In the genomic region with DNA sequence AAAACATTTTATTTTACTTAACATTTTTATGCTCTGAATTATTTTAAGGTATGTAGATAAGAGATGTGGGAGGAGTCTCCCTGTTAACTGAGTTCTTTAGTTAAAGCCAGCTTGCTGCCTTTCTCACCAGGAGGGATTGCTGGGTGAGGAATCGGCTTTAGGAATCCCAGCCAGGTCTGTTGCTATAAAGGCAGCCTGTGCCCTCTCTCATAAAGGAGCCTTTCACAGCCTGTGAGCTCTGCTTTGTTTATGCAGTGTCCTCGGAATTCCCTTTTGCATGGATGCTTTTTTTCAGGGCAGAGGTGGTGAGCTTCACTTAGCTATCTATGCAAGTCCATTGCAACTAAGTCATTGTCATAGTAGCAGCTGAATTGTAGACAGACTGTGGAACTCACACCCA, we compare ENCODE assay signal across 20 mouse cellular contexts.
A peak's percentile ranks its signal among the peaks of the same experiment; 100 is the strongest.
DNase-seq lines count a peak whose midpoint lies in the region; ATAC-seq and TF ChIP-seq lines count a peak whose summit lies in the region.
"Had no signal": no experiment of that assay in that cellular context is flagged by ENCODE, and none has a peak within 500 bp of the region (broad histone marks: within the 10 kb centered on the region; RNA-seq: fewer than 3 reads in every experiment).

No protein-coding gene starts in this region.

- no peaks in the 10 kb centered on the region for H3K36me3 ChIP-seq in hindbrain, embryonic 14.5 days (replicated peaks; ENCODE audit: control insufficient read depth, insufficient read depth)
- H3K36me3 ChIP-seq in hindbrain, embryonic 12.5 days = no peaks in the 10 kb centered on the region
- no peaks in the 10 kb centered on the region for H3K36me3 ChIP-seq in neural tube, embryonic 11.5 days (ENCODE audit: control insufficient read depth, insufficient read depth, low read length)
- no peaks in the 10 kb centered on the region for H3K36me3 ChIP-seq in neural tube, embryonic 15.5 days
- no peaks in the 10 kb centered on the region for H3K36me3 ChIP-seq in forebrain, embryonic 15.5 days
- H3K36me3 ChIP-seq in kidney, adult 2 months (ENCODE audit: control insufficient read depth, insufficient read depth, low read length) = no peaks in the 10 kb centered on the region
- H3K36me3 ChIP-seq: heart, embryonic 13.5 days; liver, embryonic 12.5 days had no signal

- TF ChIP-seq CTCF in kidney, adult 2 months (conservative IDR thresholded peaks at IDR 0.05; ENCODE audit: insufficient read depth, insufficient read length, low read depth, low read length) = no peak

- peak; percentile 28 for DNase-seq in hindbrain, embryonic 14.5 days (ENCODE audit: low spot score)
- peak; percentile 13 for DNase-seq in neural tube, embryonic 11.5 days (ENCODE audit: low spot score)
- no peak for DNase-seq in layer of hippocampus, postnatal 10 days (ENCODE audit: low spot score in 2 of 2)
- DNase-seq in kidney, adult 2 months = no peak
- DNase-seq: B cell, adult 2 months; gastrocnemius, postnatal 10 days; heart, adult 18-20 months; heart, postnatal 36 days; kidney, adult 8-10 months; kidney, postnatal 14 days; lung, adult 2 months; right cerebral cortex, postnatal 25 days; thymus, adult 2 months had no signal

- H3K9ac ChIP-seq in hindbrain, embryonic 14.5 days = no peak overlapping the region
- H3K9ac ChIP-seq in hindbrain, embryonic 12.5 days = no peak overlapping the region
- no peak overlapping the region for H3K9ac ChIP-seq in neural tube, embryonic 11.5 days (ENCODE audit: low read length)
- H3K9ac ChIP-seq in neural tube, embryonic 15.5 days (replicated peaks) = no peak overlapping the region
- no peak overlapping the region for H3K9ac ChIP-seq in forebrain, embryonic 15.5 days (replicated peaks)
- H3K9ac ChIP-seq: heart, embryonic 13.5 days; liver, embryonic 12.5 days had no signal

- no peak overlapping the region for H3K27ac ChIP-seq in hindbrain, embryonic 14.5 days
- no peak overlapping the region for H3K27ac ChIP-seq in hindbrain, embryonic 12.5 days
- no peak overlapping the region for H3K27ac ChIP-seq in neural tube, embryonic 11.5 days (ENCODE audit: low read depth, low read length)
- H3K27ac ChIP-seq in neural tube, embryonic 15.5 days (replicated peaks) = no peak overlapping the region
- H3K27ac ChIP-seq in forebrain, embryonic 15.5 days (replicated peaks) = no peak overlapping the region
- H3K27ac ChIP-seq in kidney, adult 2 months (ENCODE audit: insufficient read depth, low read depth, low read length) = no peak overlapping the region
- H3K27ac ChIP-seq: heart, embryonic 13.5 days; liver, embryonic 12.5 days had no signal

- no peak overlapping the region for H3K4me3 ChIP-seq in hindbrain, embryonic 14.5 days (replicated peaks; ENCODE audit: low read length)
- no peak overlapping the region for H3K4me3 ChIP-seq in hindbrain, embryonic 12.5 days
- no peak overlapping the region for H3K4me3 ChIP-seq in neural tube, embryonic 11.5 days (ENCODE audit: low read depth, low read length)
- H3K4me3 ChIP-seq in neural tube, embryonic 15.5 days (replicated peaks) = no peak overlapping the region
- H3K4me3 ChIP-seq in forebrain, embryonic 15.5 days = no peak overlapping the region
- no peak overlapping the region for H3K4me3 ChIP-seq in kidney, adult 2 months (ENCODE audit: insufficient read depth, low read depth, low read length)
- H3K4me3 ChIP-seq: heart, embryonic 13.5 days; liver, embryonic 12.5 days; megakaryocyte, embryonic 14.5 days had no signal

- WGBS in hindbrain, embryonic 14.5 days = 3% methylated on average over 2 of the region's 2 CpGs
- 6% methylated on average over 2 of the region's 2 CpGs for WGBS in hindbrain, embryonic 12.5 days
- 2% methylated on average over 2 of the region's 2 CpGs for WGBS in neural tube, embryonic 11.5 days
- 6% methylated on average over 2 of the region's 2 CpGs for WGBS in neural tube, embryonic 15.5 days
- 2% methylated on average over 2 of the region's 2 CpGs for WGBS in forebrain, embryonic 15.5 days
- 42% methylated on average over 2 of the region's 2 CpGs for WGBS in kidney, adult 2 months

- H3K27me3 ChIP-seq in hindbrain, embryonic 14.5 days (ENCODE audit: control insufficient read depth, insufficient read depth, low read length) = no peaks in the 10 kb centered on the region
- H3K27me3 ChIP-seq in hindbrain, embryonic 12.5 days = no peaks in the 10 kb centered on the region
- H3K27me3 ChIP-seq in neural tube, embryonic 11.5 days (ENCODE audit: control insufficient read depth, insufficient read depth, low read length) = no peaks in the 10 kb centered on the region
- no peaks in the 10 kb centered on the region for H3K27me3 ChIP-seq in neural tube, embryonic 15.5 days (replicated peaks)
- H3K27me3 ChIP-seq in forebrain, embryonic 15.5 days = no peaks in the 10 kb centered on the region
- H3K27me3 ChIP-seq in kidney, adult 2 months (replicated peaks; ENCODE audit: control insufficient read depth, insufficient read depth, low read length) = no peaks in the 10 kb centered on the region
- H3K27me3 ChIP-seq: heart, embryonic 13.5 days; liver, embryonic 12.5 days; megakaryocyte, embryonic 14.5 days had no signal

- H3K9me3 ChIP-seq in hindbrain, embryonic 14.5 days (ENCODE audit: control insufficient read depth, low read length) = no peaks in the 10 kb centered on the region
- H3K9me3 ChIP-seq in hindbrain, embryonic 12.5 days (replicated peaks) = no peaks in the 10 kb centered on the region
- no peaks in the 10 kb centered on the region for H3K9me3 ChIP-seq in neural tube, embryonic 11.5 days (ENCODE audit: control insufficient read depth, low read length)
- H3K9me3 ChIP-seq in neural tube, embryonic 15.5 days (replicated peaks) = no peaks in the 10 kb centered on the region
- H3K9me3 ChIP-seq in forebrain, embryonic 15.5 days = no peaks in the 10 kb centered on the region
- H3K9me3 ChIP-seq: heart, embryonic 13.5 days; liver, embryonic 12.5 days; megakaryocyte, embryonic 14.5 days had no signal

- H3K4me1 ChIP-seq in hindbrain, embryonic 14.5 days (replicated peaks; ENCODE audit: control insufficient read depth, insufficient read depth, low read length) = no peaks in the 10 kb centered on the region
- H3K4me1 ChIP-seq in hindbrain, embryonic 12.5 days = no peaks in the 10 kb centered on the region
- no peaks in the 10 kb centered on the region; the same call in 1 of the 2 replicates for H3K4me1 ChIP-seq in neural tube, embryonic 11.5 days (ENCODE audit: control insufficient read depth, insufficient read depth, low read length)
- H3K4me1 ChIP-seq in neural tube, embryonic 15.5 days = no peaks in the 10 kb centered on the region
- peaks cover 4% of the 10 kb centered on the region for H3K4me1 ChIP-seq in forebrain, embryonic 15.5 days
- H3K4me1 ChIP-seq in kidney, adult 2 months (ENCODE audit: control insufficient read depth, insufficient read depth, low read length) = no peaks in the 10 kb centered on the region; the same call in 1 of the 2 replicates
- H3K4me1 ChIP-seq: heart, embryonic 13.5 days; liver, embryonic 12.5 days; megakaryocyte, embryonic 14.5 days had no signal

- H3K4me2 ChIP-seq in hindbrain, embryonic 14.5 days (replicated peaks) = no peak overlapping the region
- H3K4me2 ChIP-seq in hindbrain, embryonic 12.5 days (replicated peaks) = no peak overlapping the region
- no peak overlapping the region for H3K4me2 ChIP-seq in neural tube, embryonic 11.5 days (ENCODE audit: low read depth)
- no peak overlapping the region for H3K4me2 ChIP-seq in neural tube, embryonic 15.5 days
- H3K4me2 ChIP-seq in forebrain, embryonic 15.5 days (replicated peaks) = no peak overlapping the region
- H3K4me2 ChIP-seq: heart, embryonic 13.5 days; liver, embryonic 12.5 days had no signal

- no peak for TF ChIP-seq POLR2A in kidney, adult 2 months (IDR thresholded peaks at IDR 0.05; ENCODE audit: low read depth, low read length)

- no peak for ATAC-seq in hindbrain, embryonic 14.5 days (ENCODE audit: low FRiP score)
- no peak for ATAC-seq in hindbrain, embryonic 12.5 days (ENCODE audit: low FRiP score)
- ATAC-seq in neural tube, embryonic 11.5 days (ENCODE audit: insufficient read depth, low FRiP score, low TSS enrichment) = no peak
- no peak for ATAC-seq in neural tube, embryonic 15.5 days (ENCODE audit: low FRiP score)
- 0 out of 2 replicates have a peak, but pooled peaks have one; percentile 24 for ATAC-seq in forebrain, embryonic 15.5 days (replicated peaks)
- ATAC-seq: inflammation-experienced regulatory T-cells, adult 6 months; liver, embryonic 12.5 days had no signal

Comparison
In these comparisons a context has a peak if more than half of its experiments do, and no peak if none do; other contexts are left out.
1. DNase-seq: peak in hindbrain, embryonic 14.5 days (single experiment) and neural tube, embryonic 11.5 days (single experiment); none in layer of hippocampus, postnatal 10 days (0 of 2) and kidney, adult 2 months (single experiment).